Mouse (Mus musculus) CH12.LX (cell line): ENCODE results near the gene Gpld1.

ENCODE experiments used
- CTCF ChIP-seq, 2 experiments: IDR thresholded peaks in 1 of 2; conservative IDR thresholded peaks in 1 of 2; 2 replicates each; pipeline ENCODE4 v1.5.1; 2011 to 2012; ENCODE audit warnings: low read depth in 2 of 2, low read length in 2 of 2, improper control_type of control experiment in 1 of 2, inconsistent platforms in 1 of 2, mild to moderate bottlenecking in 1 of 2, moderate library complexity in 1 of 2
- IRF4 ChIP-seq: IDR thresholded peaks from 2 replicates; pipeline ENCODE4 v1.6.1; 2014; ENCODE audit warnings: low read depth, mild to moderate bottlenecking, inconsistent platforms, low read length, improper control_type of control experiment
- NELFE ChIP-seq: IDR thresholded peaks from 2 replicates; pipeline ENCODE4 v1.6.1; 2011; ENCODE audit warnings: low read depth, low read length, improper control_type of control experiment
- NRF1 ChIP-seq: IDR thresholded peaks from 2 replicates; pipeline ENCODE4 v1.6.1; 2014; ENCODE audit warnings: low read depth, mild to moderate bottlenecking, inconsistent platforms, low read length, improper control_type of control experiment, moderate library complexity
- POLR2A ChIP-seq: IDR thresholded peaks from 2 replicates; pipeline ENCODE4 v1.6.1; 2011; ENCODE audit warnings: low read depth, mild to moderate bottlenecking, improper control_type of control experiment, low read length

- no peak for TF ChIP-seq POLR2A
- TF ChIP-seq IRF4 = no peak
- TF ChIP-seq NELFE = no peak
- no peak for TF ChIP-seq NRF1
- no peak for TF ChIP-seq CTCF (conservative IDR thresholded peaks at IDR 0.05 in 1 of 2, IDR thresholded peaks at IDR 0.05 in 1 of 2; ENCODE audit: low read depth in 2 of 2, low read length in 2 of 2)
Measured at GRCm38 (mm10) chr13:24985435-24985834, 42.5 kb downstream of the Gpld1 start.
